7 mouse cellular contexts compared by ENCODE assay signal in genomic region chr17:8799914-8800420, GRCm38 (mm10).
DNase-seq lines count a peak whose midpoint lies in the region; ATAC-seq and TF ChIP-seq lines count a peak whose summit lies in the region.

No protein-coding gene starts in this region.

- no peak for TF ChIP-seq CTCF in brain, embryonic 14.5 days (IDR thresholded peaks at IDR 0.05; ENCODE audit: borderline replicate concordance, extremely low read depth, insufficient read depth, insufficient read length)

- no peak overlapping the region for H3K9ac ChIP-seq in hindbrain, embryonic 16.5 days (ENCODE audit: low read depth, low read length)
- no peak overlapping the region for H3K9ac ChIP-seq in midbrain, embryonic 16.5 days (ENCODE audit: low read depth, low read length)

- no peaks in the 10 kb centered on the region for H3K36me3 ChIP-seq in hindbrain, embryonic 16.5 days (ENCODE audit: control insufficient read depth, insufficient read depth, low read length)
- H3K36me3 ChIP-seq in midbrain, embryonic 16.5 days (ENCODE audit: control insufficient read depth, insufficient read depth, low read length): no peaks in the 10 kb centered on the region

- WGBS in hindbrain, embryonic 16.5 days: under 1% methylated on average over 15 of the region's 15 CpGs
- 1% methylated on average over 15 of the region's 15 CpGs for WGBS in midbrain, embryonic 16.5 days

- peak; percentile 41 for DNase-seq in brain, embryonic 14.5 days (ENCODE audit: low read depth)
- peak; percentile 39 for DNase-seq in embryo, embryonic 9.5 days (ENCODE audit: extremely low spot score)
- DNase-seq in urinary bladder, postnatal 10 days (ENCODE audit: low spot score): no peak
- DNase-seq in ovary, adult 18-20 months (ENCODE audit: low spot score): no peak
- no peak for DNase-seq in urinary bladder, postnatal 14 days (ENCODE audit: low spot score)

- no peak for TF ChIP-seq POLR2A in brain, embryonic 14.5 days (IDR thresholded peaks at IDR 0.05; ENCODE audit: borderline replicate concordance, extremely low read depth, insufficient read depth, insufficient read length, poor library complexity, severe bottlenecking)

- no peaks in the 10 kb centered on the region for H3K9me3 ChIP-seq in hindbrain, embryonic 16.5 days (ENCODE audit: control insufficient read depth, low read length)
- no peaks in the 10 kb centered on the region for H3K9me3 ChIP-seq in midbrain, embryonic 16.5 days (replicated peaks; ENCODE audit: control insufficient read depth, low read length, poor library complexity, severe bottlenecking)

- no peak for ATAC-seq in hindbrain, embryonic 16.5 days
- ATAC-seq in midbrain, embryonic 16.5 days: no peak

- H3K4me2 ChIP-seq in hindbrain, embryonic 16.5 days (ENCODE audit: low read length): peak overlapping the region; percentile 88
- H3K4me2 ChIP-seq in midbrain, embryonic 16.5 days (ENCODE audit: low read length): peak overlapping the region; percentile 63; the same call in 1 of the 2 replicates

- peak overlapping the region; percentile 90 for H3K4me3 ChIP-seq in hindbrain, embryonic 16.5 days (ENCODE audit: low read length)
- no peak overlapping the region for H3K4me3 ChIP-seq in midbrain, embryonic 16.5 days (ENCODE audit: low read depth, low read length)

- no peak overlapping the region for H3K27ac ChIP-seq in hindbrain, embryonic 16.5 days (ENCODE audit: low read depth, low read length)
- no peak overlapping the region for H3K27ac ChIP-seq in midbrain, embryonic 16.5 days (ENCODE audit: low read length)

- peaks cover 10% of the 10 kb centered on the region for H3K27me3 ChIP-seq in hindbrain, embryonic 16.5 days (replicated peaks; ENCODE audit: control insufficient read depth, insufficient read depth, low read length)
- H3K27me3 ChIP-seq in midbrain, embryonic 16.5 days (ENCODE audit: control insufficient read depth, insufficient read depth, low read depth, low read length): peaks cover 11% of the 10 kb centered on the region

- peaks cover 27% of the 10 kb centered on the region for H3K4me1 ChIP-seq in hindbrain, embryonic 16.5 days (ENCODE audit: control insufficient read depth, insufficient read depth, low read depth, low read length)
- peaks cover 15% of the 10 kb centered on the region; the same call in 1 of the 2 replicates for H3K4me1 ChIP-seq in midbrain, embryonic 16.5 days (ENCODE audit: control insufficient read depth, insufficient read depth, low read length)

Comparison
In these comparisons a context has a peak if more than half of its experiments do, and no peak if none do; other contexts are left out.
1. DNase-seq: peak in brain, embryonic 14.5 days (single experiment) and embryo, embryonic 9.5 days (single experiment); none in urinary bladder, postnatal 10 days (single experiment), ovary, adult 18-20 months (single experiment) and urinary bladder, postnatal 14 days (single experiment).